Mouse (Mus musculus) thymus, postnatal 36 days (tissue): ENCODE results near the gene Vmn1r189.
A peak's percentile ranks its signal among the peaks of the same experiment; 100 is the strongest.
"Not testable (repeated sequence)": the region's sequence is repeated elsewhere in the genome, so short reads cannot be mapped to it uniquely, and the experiment has no call there.

Source experiments
- DNase-seq, 2 experiments: peaks; one replicate each; pipeline ENCODE4 v3.0.0; 2022; ENCODE audit warnings: mixed read lengths in 2 of 2

Vmn1r189 gene

GRCm38 (mm10) chr13:22105724-22106123 lies at the start of gene Vmn1r189:
Gene Vmn1r189, minus strand, starts transcription at chr13:22105824.
- not testable (repeated sequence) for DNase-seq

DNA sequence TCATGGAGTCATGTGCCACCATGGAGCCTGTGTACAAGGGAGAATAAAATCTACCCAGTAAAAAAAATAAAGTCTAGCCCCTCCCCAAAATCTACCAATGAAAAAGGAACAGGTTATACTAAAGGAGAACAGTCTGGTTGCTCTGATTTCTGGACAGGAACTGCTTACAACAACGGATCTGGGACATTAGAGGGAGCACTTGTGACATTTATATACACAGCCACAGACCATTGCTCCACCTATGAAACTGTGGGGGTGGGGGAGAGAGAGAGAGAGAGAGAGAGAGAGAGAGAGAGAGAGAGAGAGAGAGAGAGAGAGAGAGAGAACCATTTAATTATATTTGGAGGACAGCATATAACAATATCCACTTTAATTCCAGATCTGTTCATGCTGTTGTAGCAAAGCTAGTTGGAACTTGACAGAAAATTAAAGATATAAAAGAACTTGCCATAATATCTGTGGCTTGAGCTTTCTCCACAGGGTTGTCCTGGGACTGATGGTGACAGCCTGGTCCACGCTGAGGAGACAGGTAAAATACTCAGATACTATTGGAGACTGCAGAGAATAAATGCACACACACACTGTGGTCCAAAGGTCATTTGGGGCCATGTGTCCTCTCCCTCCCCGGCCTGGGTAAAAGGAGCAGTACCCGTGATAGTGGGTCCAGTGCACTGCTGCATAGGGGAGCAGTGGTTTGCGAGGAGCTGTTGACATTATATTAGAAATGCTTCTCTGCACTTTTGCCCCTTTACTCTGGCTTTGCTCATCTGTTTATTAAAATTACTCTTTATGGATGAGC lies 31.1 kb upstream of the Vmn1r189 start:
- DNase-seq = not testable (repeated sequence)

GRCm38 (mm10) chr13:22084140-22084539 lies 21.5 kb downstream of the Vmn1r189 start, which contains the start of gene Vmn1r188:
Gene Vmn1r188, plus strand, starts transcription at chr13:22084440.
- not testable (repeated sequence) for DNase-seq

GRCm38 (mm10) chr13:22063468-22063867 lies 42.2 kb downstream of the Vmn1r189 start:
- no peak for DNase-seq

- no peak for DNase-seq
Observed at GRCm38 (mm10) chr13:22061422-22061821, 44.2 kb downstream of the Vmn1r189 start.

DNA sequence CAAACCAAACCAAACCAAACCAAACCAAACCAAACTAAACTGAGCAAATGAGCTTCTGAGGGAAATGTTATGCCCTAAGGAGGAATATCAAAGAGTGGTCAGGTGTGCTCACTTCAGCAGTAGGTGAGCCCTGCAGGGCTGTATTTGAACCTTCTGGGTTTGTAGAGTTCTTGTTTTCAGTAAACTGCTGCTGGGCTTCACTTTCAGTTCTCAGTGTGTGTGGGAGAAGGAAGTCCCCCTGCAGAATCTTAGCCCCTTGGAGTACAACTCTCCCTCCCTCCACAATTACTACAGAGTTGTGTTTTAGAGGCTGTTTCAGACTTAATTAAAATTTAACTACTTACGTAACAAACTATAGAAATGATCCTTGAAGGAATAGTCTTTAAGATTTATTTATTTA lies 51.9 kb downstream of the Vmn1r189 start:
- no peak for DNase-seq

DNA sequence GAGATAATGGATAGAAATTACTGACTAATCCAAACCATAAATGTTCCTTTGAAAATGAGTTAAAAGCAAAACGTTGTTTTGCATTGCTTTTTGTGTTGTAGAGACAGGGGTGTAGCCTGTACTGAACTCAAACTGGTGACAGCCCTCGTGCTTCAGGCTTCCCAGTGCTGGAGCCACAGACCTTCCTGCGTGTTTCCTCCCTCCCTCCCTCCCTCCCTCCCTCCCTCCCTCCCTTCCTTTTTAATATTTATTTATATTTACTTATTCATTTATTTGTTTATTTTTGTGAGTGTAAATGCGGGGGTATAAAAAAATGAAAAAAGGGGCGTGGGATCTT lies 54.1 kb downstream of the Vmn1r189 start:
- no peak for DNase-seq

DNA sequence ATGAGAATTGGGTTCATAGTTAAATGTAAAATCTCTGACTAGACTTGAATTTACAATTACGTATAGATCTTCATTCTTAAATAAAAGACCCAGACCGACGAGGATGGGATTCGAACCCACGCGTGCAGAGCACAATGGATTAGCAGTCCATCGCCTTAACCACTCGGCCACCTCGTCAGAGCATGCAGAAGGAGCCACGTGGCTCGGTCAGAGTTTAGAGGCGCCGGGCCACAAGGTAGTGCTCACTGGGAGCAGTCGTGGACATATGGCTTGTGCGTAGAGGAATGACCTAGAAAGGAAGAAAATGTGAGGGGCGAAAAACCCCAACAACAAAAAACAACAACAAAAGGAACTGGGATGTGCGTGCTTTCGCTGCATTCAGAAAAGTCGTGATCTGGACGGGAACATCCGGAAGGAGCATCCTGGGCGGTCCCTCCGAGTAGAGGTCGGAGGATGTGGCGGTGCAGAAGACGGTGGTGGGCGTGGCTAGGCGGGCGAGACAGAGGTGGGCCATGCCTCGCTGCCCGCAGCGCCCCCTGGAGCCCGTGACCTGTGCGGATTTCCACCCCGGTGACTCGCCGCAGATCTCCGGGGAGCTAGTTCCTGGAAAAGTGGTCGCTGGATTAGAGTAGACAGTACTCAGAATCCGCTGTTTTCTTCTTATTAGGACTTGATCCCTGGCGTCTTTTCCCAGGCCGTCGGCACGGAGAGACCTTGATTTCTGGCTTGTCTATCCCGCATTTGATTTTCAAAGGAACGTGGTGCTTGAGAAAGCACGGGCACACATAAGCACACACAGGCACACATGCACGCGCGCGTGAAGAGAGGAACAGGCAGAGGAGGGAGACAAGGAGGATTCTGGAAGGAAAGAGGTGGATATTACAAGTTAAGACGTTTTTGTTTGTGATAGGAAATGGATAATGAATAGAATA lies 54.8 kb downstream of the Vmn1r189 start:
- peak; percentile 94 to 95 for DNase-seq
